Mouse (Mus musculus): Measurements from ENCODE around the gene Gbe1. TPM values are rescaled to one million over a fixed set of nuclear protein-coding genes. Genes with fewer than 3 reads are reported as not detected.

Gene Gbe1
- polyA plus RNA-seq, 1 experiment from 2014 or later, result 22.2 TPM

DNA sequence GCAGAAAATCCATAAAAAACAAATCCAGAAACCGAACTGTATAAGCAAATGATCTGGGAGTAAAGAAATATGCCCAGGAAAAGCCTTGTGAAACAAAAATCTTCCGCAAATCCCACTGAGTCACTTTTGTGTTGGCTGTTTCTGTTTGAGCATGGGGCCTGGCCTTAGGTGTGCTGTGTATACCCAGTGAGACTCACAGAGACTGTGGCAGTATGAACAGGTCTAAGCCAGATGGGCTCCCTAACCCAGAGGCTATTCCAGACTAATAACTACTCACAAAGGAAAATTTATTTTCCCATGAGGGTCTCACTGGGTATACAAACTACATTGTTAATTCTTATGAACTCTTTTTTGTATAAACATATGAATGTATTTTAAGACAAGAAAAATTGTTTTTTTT, 67.3 kb downstream of the Gbe1 start:
- Histone ChIP-seq H3K4me3 (no peak overlapping the region), H3K9me3 (peaks cover 2% of the 10 kb centered on the region; the same call in 1 of the 2 replicates), H3K4me1 (no peaks in the 10 kb centered on the region), H3K36me3 (replicated peaks) (no peaks in the 10 kb centered on the region), H3K27ac (replicated peaks) (no peak overlapping the region), H3K27me3 (replicated peaks; ENCODE audit: low read depth, poor library complexity, severe bottlenecking) (no peaks in the 10 kb centered on the region)
- WGBS, result 93% methylated on average over 2 of the region's 2 CpGs
- DNase-seq (ENCODE audit: low spot score), result no peak

DNA sequence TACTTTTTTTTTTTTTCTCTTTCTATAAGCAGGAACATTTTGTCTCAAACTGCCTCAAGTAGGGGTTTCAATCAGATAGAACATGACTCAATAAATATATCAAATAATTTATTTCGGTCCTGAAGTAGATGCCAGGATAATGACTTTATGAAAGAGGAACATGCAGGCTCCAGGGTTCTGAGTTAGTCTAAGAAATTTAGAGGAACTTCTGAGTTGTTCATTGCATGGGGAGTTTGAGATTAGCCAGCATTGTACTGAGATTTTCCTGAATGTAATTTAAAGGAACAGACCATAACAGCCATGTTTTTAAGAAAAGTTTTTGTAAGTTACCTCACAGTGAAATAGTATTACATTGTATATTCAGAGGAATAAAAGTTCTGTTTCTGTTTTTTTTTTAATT, 71.7 kb downstream of the Gbe1 start:
- WGBS, result 94% methylated on average over 1 of the region's 1 CpGs

DNA sequence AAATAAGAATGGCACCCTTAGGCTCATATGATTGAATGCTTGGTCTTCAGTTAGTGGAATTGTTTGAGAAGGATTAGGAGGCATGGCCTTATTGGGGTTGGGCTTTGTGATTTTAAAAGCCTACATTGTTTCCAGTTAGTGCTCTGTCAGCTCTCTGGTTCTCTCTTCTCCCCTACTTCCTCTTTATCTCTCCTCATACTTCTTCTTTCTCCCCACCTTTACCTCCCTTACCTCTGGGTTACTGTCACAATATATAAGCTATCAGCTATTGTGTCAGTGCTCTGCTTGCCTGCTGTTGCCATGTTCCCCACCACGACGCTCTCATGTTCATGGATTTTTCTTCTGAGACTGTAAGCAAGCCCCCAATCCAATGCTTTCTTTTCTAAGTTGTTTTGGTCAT, 73.6 kb downstream of the Gbe1 start:
- 95% methylated on average over 2 of the region's 2 CpGs for WGBS
- DNase-seq (ENCODE audit: low spot score), result no peak

More for the DNA sequence above, 71.7 kb downstream of the Gbe1 start:
- H3K36me3 ChIP-seq (replicated peaks), result no peaks in the 10 kb centered on the region
- no peaks in the 10 kb centered on the region for H3K27me3 ChIP-seq (replicated peaks; ENCODE audit: low read depth, poor library complexity, severe bottlenecking)
- H3K9me3 ChIP-seq, result peaks cover 6% of the 10 kb centered on the region; the same call in 1 of the 2 replicates
- H3K27ac ChIP-seq (replicated peaks), result no peak overlapping the region
- H3K4me1 ChIP-seq, result no peaks in the 10 kb centered on the region
- no peak for DNase-seq (ENCODE audit: low spot score)
- no peak overlapping the region for H3K4me3 ChIP-seq

DNA sequence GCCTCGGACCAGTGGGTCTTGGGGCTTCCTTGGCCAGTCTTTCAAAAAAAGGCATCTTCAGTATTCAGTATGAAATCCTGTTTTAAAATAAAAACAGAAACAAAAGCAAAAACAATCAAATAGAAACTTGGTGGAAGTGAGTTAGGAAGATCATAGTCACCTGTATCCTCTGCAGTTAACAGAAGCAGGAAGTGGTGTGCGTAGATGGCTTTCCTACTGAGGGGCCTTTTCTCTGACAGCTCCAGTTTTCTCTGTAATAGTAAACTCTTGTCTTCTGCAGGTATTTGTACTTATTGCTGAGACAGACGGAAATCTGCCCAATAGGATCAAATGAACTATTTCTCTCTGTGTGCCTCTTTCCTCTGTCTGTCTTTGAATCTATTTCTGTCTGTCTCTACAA, 81.5 kb downstream of the Gbe1 start:
- no peak overlapping the region for H3K27ac ChIP-seq (replicated peaks)
- H3K27me3 ChIP-seq (replicated peaks; ENCODE audit: low read depth, poor library complexity, severe bottlenecking), result no peaks in the 10 kb centered on the region
- H3K36me3 ChIP-seq (replicated peaks), result no peaks in the 10 kb centered on the region
- no peak for DNase-seq (ENCODE audit: low spot score)
- WGBS, result 84% methylated on average over 3 of the region's 3 CpGs
- H3K4me3 ChIP-seq, result no peak overlapping the region
- no peaks in the 10 kb centered on the region for H3K4me1 ChIP-seq
- 0 out of 2 replicates have a peak, but pooled peaks cover under 1% of the 10 kb centered on the region for H3K9me3 ChIP-seq

More for the DNA sequence above, 73.6 kb downstream of the Gbe1 start:
- no peaks in the 10 kb centered on the region for H3K4me1 ChIP-seq
- H3K9me3 ChIP-seq, result 0 out of 2 replicates have a peak, but pooled peaks cover 4% of the 10 kb centered on the region
- H3K36me3 ChIP-seq (replicated peaks), result no peaks in the 10 kb centered on the region
- no peak overlapping the region for H3K4me3 ChIP-seq
- H3K27ac ChIP-seq (replicated peaks), result no peak overlapping the region
- H3K27me3 ChIP-seq (replicated peaks; ENCODE audit: low read depth, poor library complexity, severe bottlenecking), result no peaks in the 10 kb centered on the region

DNA sequence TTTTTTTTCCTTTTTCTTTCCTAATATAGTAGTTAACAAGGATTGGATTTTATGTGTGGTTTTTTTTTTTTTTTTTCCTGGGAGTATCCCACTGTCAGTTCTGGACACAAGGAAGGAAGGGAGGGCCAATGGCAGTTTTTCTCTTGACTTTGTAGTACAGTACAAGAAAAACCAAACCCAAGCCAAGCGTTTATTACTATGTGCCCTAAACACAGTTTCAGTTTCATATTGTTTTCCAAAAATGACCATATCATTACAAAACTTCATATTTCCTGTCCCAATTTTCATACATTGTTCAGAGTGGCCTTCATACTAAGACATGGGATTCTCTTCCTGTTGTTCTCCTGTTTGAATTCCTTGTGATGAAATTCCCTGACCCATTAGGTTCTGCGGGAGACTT, 94.0 kb downstream of the Gbe1 start:
- H3K36me3 ChIP-seq (replicated peaks), result no peaks in the 10 kb centered on the region
- DNase-seq (ENCODE audit: low spot score), result no peak
- 85% methylated on average over 2 of the region's 2 CpGs for WGBS
- H3K27me3 ChIP-seq (replicated peaks; ENCODE audit: low read depth, poor library complexity, severe bottlenecking), result no peaks in the 10 kb centered on the region
- H3K4me3 ChIP-seq, result no peak overlapping the region
- no peaks in the 10 kb centered on the region for H3K9me3 ChIP-seq
- no peak overlapping the region for H3K27ac ChIP-seq (replicated peaks)
- no peaks in the 10 kb centered on the region for H3K4me1 ChIP-seq

DNA sequence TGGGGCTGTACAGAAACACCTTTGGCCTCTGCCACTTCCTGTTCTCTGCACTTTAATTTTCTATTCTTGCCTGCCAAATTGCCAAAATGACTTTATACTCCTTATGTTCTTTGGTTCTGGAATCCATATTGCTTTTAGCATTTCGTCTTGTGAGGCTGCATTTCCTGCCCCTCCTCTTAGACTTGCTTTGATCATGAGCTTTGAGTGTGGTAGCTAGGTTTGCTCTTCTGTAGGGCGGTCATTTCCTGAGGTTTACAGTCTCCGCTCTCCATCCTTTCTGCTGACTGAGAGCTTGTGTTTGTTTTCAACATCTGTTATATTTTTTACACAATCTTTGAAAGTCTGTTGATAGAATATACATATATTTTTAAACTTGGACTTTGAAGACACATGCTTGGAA, 107.3 kb downstream of the Gbe1 start:
- H3K9me3 ChIP-seq, result no peaks in the 10 kb centered on the region
- WGBS, result 80% methylated on average over 3 of the region's 3 CpGs
- H3K4me1 ChIP-seq, result no peaks in the 10 kb centered on the region
- no peaks in the 10 kb centered on the region for H3K27me3 ChIP-seq (replicated peaks; ENCODE audit: low read depth, poor library complexity, severe bottlenecking)
- H3K4me3 ChIP-seq, result no peak overlapping the region
- H3K36me3 ChIP-seq (replicated peaks), result no peaks in the 10 kb centered on the region
- DNase-seq (ENCODE audit: low spot score), result no peak
- H3K27ac ChIP-seq (replicated peaks), result no peak overlapping the region

DNA sequence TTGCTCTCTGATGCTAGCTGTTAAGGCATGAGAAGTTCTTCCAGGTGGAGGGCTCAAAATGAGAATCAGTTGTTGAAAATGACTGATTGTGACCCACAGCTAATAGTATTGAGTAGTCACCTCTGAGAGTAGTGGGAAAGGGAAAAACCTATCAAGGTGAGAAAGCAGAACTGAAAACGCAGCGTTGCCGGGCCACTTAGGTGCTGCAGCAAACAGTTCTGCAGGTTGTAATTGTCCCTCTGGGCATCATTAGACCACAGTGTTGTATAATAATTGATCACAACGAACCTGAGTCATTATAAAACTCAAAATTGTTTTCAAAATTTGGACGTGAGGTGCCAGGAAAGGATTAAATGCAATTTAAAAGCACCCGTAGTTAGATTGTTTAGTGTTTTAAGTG, 135.8 kb downstream of the Gbe1 start:
- H3K9me3 ChIP-seq, result no peaks in the 10 kb centered on the region
- H3K27ac ChIP-seq (replicated peaks), result no peak overlapping the region
- H3K4me1 ChIP-seq, result no peaks in the 10 kb centered on the region
- no peak for DNase-seq (ENCODE audit: low spot score)
- no peaks in the 10 kb centered on the region for H3K36me3 ChIP-seq (replicated peaks)
- H3K27me3 ChIP-seq (replicated peaks; ENCODE audit: low read depth, poor library complexity, severe bottlenecking), result no peaks in the 10 kb centered on the region
- no peak overlapping the region for H3K4me3 ChIP-seq
- 81% methylated on average over 6 of the region's 6 CpGs for WGBS

DNA sequence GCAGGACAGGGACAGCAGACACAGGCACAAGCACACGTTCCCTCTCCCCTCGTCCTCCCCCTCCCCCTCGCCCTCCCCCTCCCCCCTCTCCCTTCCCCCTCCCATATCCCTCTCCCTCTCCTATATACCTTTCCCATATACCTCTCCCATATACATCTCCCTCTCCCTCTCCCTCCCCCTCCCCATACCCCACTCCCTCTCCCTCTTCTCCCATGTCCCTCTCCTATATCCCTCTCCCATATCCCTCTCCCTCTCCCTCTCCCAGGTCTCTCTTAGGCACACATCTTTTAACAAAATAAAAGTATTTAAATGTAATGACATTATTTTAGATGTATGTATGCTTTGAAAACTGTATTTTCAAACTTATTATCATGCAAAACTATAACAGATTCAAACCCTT, 161.8 kb downstream of the Gbe1 start:
- Histone ChIP-seq H3K9me3 (no peaks in the 10 kb centered on the region), H3K27me3 (replicated peaks; ENCODE audit: low read depth, poor library complexity, severe bottlenecking) (no peaks in the 10 kb centered on the region), H3K27ac (replicated peaks) (no peak overlapping the region), H3K36me3 (replicated peaks) (no peaks in the 10 kb centered on the region), H3K4me1 (no peaks in the 10 kb centered on the region), H3K4me3 (no peak overlapping the region)
- DNase-seq (ENCODE audit: low spot score), result no peak
- WGBS, result 49% methylated on average over 3 of the region's 3 CpGs

DNA sequence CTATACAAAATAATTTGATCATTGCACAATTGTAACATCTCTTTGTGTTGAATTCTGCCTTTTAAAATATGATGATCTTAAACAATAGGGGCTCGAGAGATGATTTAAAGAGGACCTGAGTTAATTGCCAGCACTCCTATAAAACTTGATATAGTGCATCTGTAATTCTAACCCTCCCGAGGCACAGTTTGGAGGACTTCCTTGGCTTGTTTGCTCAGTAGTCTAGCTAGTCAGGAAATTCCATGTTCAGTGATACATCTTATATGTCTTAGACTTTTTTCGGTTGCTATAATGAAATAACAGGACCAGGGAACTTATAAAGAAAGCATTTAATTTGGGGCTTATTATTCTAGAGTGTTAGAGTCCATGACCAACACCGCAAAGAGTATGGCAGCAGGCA, 162.4 kb downstream of the Gbe1 start:
- Histone ChIP-seq H3K36me3 (replicated peaks) (no peaks in the 10 kb centered on the region), H3K4me3 (no peak overlapping the region), H3K27me3 (replicated peaks; ENCODE audit: low read depth, poor library complexity, severe bottlenecking) (no peaks in the 10 kb centered on the region), H3K27ac (replicated peaks) (no peak overlapping the region), H3K4me1 (no peaks in the 10 kb centered on the region), H3K9me3 (no peaks in the 10 kb centered on the region)
- 86% methylated on average over 4 of the region's 4 CpGs for WGBS
- no peak for DNase-seq (ENCODE audit: low spot score)

DNA sequence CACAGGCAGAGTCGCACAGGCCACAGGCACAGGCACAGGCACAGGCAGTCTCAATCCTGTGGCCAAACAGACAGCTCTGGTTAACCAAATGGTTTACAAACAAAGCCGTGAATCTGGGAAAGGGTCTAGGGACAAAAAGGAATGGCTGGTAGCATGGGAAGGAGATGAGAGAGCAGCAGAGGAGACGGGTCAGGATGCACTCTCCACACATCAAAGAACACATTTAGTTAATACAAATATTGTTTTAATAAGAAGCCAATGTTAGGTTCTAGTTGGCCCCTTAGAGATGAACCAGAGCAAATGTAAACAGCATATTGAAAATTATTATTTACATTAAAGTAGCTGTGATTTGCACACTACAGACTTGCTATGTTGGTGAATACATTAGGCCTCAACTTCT, 166.7 kb downstream of the Gbe1 start:
- Histone ChIP-seq H3K27me3 (replicated peaks; ENCODE audit: low read depth, poor library complexity, severe bottlenecking) (no peaks in the 10 kb centered on the region), H3K36me3 (replicated peaks) (no peaks in the 10 kb centered on the region), H3K9me3 (no peaks in the 10 kb centered on the region), H3K27ac (replicated peaks) (no peak overlapping the region), H3K4me3 (no peak overlapping the region), H3K4me1 (no peaks in the 10 kb centered on the region)
- WGBS, result 89% methylated on average over 3 of the region's 3 CpGs
- no peak for DNase-seq (ENCODE audit: low spot score)

DNA sequence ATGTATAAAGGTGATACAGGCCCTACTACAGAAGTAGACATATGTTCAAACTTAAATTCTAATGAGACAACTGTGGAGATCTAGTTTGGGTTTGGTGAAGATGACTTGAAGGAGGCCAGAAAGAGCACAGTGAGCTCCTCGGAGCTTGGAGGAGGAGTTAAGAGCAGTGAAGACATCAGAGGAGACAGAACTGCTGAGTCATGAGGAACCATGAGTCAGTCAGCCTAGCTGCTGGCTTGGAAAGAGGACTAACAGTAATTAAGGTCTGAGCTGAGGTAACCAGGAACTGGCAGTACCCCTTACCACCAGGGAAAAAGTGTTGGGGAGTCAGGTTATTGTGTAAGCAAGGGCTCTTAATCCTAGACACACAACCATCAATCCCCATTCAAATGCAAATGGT, 192.7 kb downstream of the Gbe1 start:
- DNase-seq (ENCODE audit: low spot score), result no peak
- H3K4me1 ChIP-seq, result no peaks in the 10 kb centered on the region
- H3K36me3 ChIP-seq (replicated peaks), result no peaks in the 10 kb centered on the region
- no peak overlapping the region for H3K4me3 ChIP-seq
- WGBS, result 73% methylated on average over 1 of the region's 1 CpGs
- H3K27me3 ChIP-seq (replicated peaks; ENCODE audit: low read depth, poor library complexity, severe bottlenecking), result no peaks in the 10 kb centered on the region
- H3K9me3 ChIP-seq, result no peaks in the 10 kb centered on the region
- H3K27ac ChIP-seq (replicated peaks), result no peak overlapping the region

DNA sequence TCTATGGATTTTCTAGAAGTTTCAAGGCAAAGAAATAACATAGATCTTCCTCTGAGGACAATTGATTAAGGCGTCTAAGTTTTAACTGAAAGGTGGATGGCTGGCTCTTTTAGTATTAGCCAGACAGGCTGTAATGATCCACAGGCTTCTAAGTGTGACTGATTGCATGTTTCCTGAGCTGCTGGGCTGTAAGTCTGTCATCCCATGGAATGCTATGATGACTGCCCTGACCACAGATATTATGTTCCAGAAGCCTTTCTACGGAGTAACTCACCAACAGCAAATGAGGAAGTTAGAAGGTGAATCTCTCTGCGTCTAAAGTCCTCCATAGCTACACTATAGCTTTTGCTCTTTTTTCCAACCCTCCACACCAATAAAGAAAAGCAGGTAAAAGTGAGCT, 197.2 kb downstream of the Gbe1 start:
- Histone ChIP-seq H3K27me3 (replicated peaks; ENCODE audit: low read depth, poor library complexity, severe bottlenecking) (no peaks in the 10 kb centered on the region), H3K27ac (replicated peaks) (no peak overlapping the region), H3K9me3 (no peaks in the 10 kb centered on the region), H3K4me3 (no peak overlapping the region), H3K4me1 (no peaks in the 10 kb centered on the region), H3K36me3 (replicated peaks) (no peaks in the 10 kb centered on the region)
- no peak for DNase-seq (ENCODE audit: low spot score)
- 94% methylated on average over 3 of the region's 3 CpGs for WGBS

DNA sequence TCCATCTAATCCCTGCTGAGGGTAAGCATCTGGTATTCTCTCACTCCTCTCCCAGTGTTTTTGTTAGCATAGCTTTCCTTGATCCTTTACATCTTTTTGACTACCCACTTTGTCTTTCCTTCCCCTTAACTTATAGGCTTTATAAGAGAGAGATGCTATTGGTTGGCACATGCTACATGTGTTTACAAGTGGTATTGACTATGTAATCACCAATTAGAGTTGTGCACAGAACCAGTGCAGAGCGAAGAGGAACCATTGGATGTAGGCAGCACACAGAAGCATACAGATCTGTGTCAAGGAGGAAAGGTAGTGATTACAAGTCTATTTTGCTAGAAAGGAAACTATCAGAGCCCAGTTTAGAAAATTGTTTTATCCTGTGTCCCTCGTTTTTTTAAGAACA, 209.1 kb downstream of the Gbe1 start:
- DNase-seq (ENCODE audit: low spot score), result no peak
- WGBS, result 79% methylated on average over 2 of the region's 2 CpGs

DNA sequence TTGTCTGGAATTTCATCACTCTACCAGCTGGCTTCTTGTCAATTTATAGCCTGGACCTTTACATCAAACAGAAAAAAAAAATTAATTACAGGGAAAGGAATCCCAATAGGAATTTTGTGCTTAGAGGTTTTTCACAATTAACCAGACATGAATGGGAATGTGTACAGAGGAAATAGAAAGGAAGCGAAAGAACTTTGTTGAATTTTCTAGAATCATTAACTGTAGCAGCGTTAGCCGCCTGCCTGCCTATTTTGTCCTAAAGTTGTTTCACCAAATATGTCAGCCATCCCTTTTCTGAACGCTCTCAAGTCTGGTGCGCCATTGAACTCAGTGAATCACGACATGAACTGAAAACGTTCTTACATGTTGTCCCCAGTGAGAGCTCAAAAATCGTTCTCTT, 209.8 kb downstream of the Gbe1 start:
- Histone ChIP-seq H3K27ac (replicated peaks) (no peak overlapping the region), H3K27me3 (replicated peaks; ENCODE audit: low read depth, poor library complexity, severe bottlenecking) (no peaks in the 10 kb centered on the region), H3K4me3 (no peak overlapping the region), H3K9me3 (no peaks in the 10 kb centered on the region), H3K4me1 (no peaks in the 10 kb centered on the region), H3K36me3 (replicated peaks) (no peaks in the 10 kb centered on the region)
- WGBS, result 93% methylated on average over 8 of the region's 8 CpGs
- no peak for DNase-seq (ENCODE audit: low spot score)

More for the DNA sequence above, 209.1 kb downstream of the Gbe1 start:
- Histone ChIP-seq H3K9me3 (no peaks in the 10 kb centered on the region), H3K27me3 (replicated peaks; ENCODE audit: low read depth, poor library complexity, severe bottlenecking) (no peaks in the 10 kb centered on the region), H3K4me1 (no peaks in the 10 kb centered on the region), H3K4me3 (no peak overlapping the region), H3K36me3 (replicated peaks) (no peaks in the 10 kb centered on the region), H3K27ac (replicated peaks) (no peak overlapping the region)
